Mouse (Mus musculus) ES-Bruce4 (cell line): ENCODE measurements at regions not wholly inside any gene's neighbourhood (a gene's known extent, or its start where the extent isn't known, plus 50 kb on each side); places are given as distances from the start of the nearest gene placed in this dataset.
A peak's percentile ranks its signal among the peaks of the same experiment; 100 is the strongest.

ENCODE experiments used
- H3K27ac ChIP-seq: 2 replicates; pipeline ENCODE4 v1.5.1; 2012; ENCODE audit warnings: low read length, inconsistent platforms; ENCODE audit not compliant: insufficient read depth
- H3K27me3 ChIP-seq: 2 replicates; pipeline ENCODE4 v1.6.1; 2012; ENCODE audit warnings: mild to moderate bottlenecking, low read length, inconsistent platforms; ENCODE audit not compliant: control insufficient read depth, poor library complexity, insufficient read depth, severe bottlenecking
- H3K36me3 ChIP-seq: 2 replicates; pipeline ENCODE4 v1.6.1; 2012; ENCODE audit warnings: inconsistent platforms, mild to moderate bottlenecking, low read length, moderate library complexity; ENCODE audit not compliant: control insufficient read depth, poor library complexity, insufficient read depth, severe bottlenecking
- H3K4me1 ChIP-seq: one replicate; pipeline ENCODE4 v1.8.1; 2011; ENCODE audit warnings: low read length; ENCODE audit not compliant: control insufficient read depth, insufficient read depth
- H3K4me3 ChIP-seq: 2 replicates; pipeline ENCODE4 v1.5.1; 2011; ENCODE audit warnings: low read depth, mild to moderate bottlenecking, low read length
- H3K9ac ChIP-seq: 2 replicates; pipeline ENCODE4 v1.6.1; 2012; ENCODE audit warnings: low read depth, mild to moderate bottlenecking, inconsistent platforms; ENCODE audit not compliant: poor library complexity, severe bottlenecking
- H3K9me3 ChIP-seq: replicated peaks from 2 replicates; pipeline ENCODE4 v1.6.1; 2012; ENCODE audit warnings: mild to moderate bottlenecking, low read length, inconsistent platforms; ENCODE audit not compliant: control insufficient read depth, poor library complexity, insufficient read depth, severe bottlenecking
- CTCF ChIP-seq: IDR thresholded peaks from one replicate; pipeline ENCODE4 v1.8.1; 2011; ENCODE audit warnings: low read depth, low read length
- EP300 ChIP-seq: IDR thresholded peaks from 2 replicates; pipeline ENCODE4 v1.6.1; 2011; ENCODE audit warnings: low read depth, low read length; ENCODE audit not compliant: insufficient read depth
- POLR2A ChIP-seq: IDR thresholded peaks from one replicate; pipeline ENCODE4 v1.8.1; 2011; ENCODE audit warnings: low read length; ENCODE audit not compliant: insufficient read depth

DNA sequence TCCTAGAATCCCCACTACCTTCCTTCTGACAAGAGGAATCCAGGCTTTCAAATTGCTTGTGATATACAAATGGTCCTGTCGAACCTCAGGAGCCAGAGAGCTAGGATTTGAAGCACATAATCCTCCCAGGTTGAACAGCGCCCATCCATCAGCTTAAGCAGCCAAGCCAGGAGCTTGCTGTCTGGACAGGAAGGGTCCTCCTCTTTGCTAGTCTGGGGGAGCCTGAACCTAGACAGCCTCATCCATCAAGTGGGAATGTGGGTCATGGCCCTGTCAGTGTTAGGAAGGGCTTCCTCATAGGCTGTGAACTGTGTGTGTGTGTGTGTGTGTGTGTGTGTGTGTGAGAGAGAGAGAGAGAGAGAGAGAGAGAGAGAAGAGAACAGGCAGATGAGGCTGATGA is 345.8 kb downstream of the Tcerg1l start:
- Histone ChIP-seq H3K36me3 (no peaks in the 10 kb centered on the region), H3K4me3 (no peak overlapping the region), H3K9ac (no peak overlapping the region), H3K9me3 (no peaks in the 10 kb centered on the region), H3K27ac (no peak overlapping the region), H3K27me3 (no peaks in the 10 kb centered on the region), H3K4me1 (no peaks in the 10 kb centered on the region)
- no peak for TF ChIP-seq CTCF
- no peak for TF ChIP-seq POLR2A
- TF ChIP-seq EP300, result no peak

DNA sequence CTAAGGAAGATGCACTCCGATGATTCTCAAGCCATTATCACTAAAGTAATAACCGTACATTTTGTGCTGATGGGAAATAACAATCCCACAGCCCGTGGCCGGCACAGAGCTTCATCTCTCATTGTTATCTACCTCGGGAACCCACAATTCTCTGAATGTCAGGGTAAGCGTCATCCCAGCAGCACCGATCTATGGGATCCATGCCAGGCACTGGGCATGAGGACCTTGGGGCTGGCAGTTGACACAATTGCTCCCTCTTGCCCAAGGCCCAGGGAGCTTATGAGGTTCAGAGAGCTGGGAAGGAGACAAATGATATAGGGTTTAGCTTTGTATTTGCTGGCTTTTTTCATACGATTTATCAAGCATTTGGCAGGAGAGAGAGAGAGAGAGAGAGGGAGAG is 342.8 kb downstream of the Tcerg1l start:
- TF ChIP-seq POLR2A, result no peak
- TF ChIP-seq EP300, result no peak
- TF ChIP-seq CTCF, result no peak
- no peak overlapping the region for H3K9ac ChIP-seq
- no peaks in the 10 kb centered on the region for H3K27me3 ChIP-seq
- H3K36me3 ChIP-seq, result no peaks in the 10 kb centered on the region
- no peak overlapping the region for H3K27ac ChIP-seq
- H3K9me3 ChIP-seq, result no peaks in the 10 kb centered on the region
- H3K4me1 ChIP-seq, result no peaks in the 10 kb centered on the region
- H3K4me3 ChIP-seq, result no peak overlapping the region

DNA sequence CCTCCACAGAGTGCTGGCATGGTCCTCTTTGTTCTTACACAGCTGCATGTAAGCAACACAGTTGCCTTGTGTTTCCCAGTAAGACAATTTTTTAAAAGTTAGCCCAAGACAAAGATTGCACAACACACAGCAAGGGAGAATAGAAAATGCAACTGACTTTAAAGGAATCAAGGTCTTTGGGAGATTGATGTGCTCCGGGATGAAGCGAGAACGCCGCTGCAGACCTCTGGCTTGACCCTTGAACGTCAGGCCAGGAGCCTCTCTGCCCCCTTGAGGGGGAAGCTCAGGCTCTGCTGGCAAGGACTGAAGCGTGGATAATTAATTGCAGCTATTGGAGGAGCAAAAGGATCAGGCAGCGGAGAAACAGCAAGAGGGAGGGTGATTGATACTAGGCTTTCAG is 336.4 kb downstream of the Tcerg1l start:
- no peaks in the 10 kb centered on the region for H3K4me1 ChIP-seq
- no peak overlapping the region for H3K27ac ChIP-seq
- no peak overlapping the region for H3K9ac ChIP-seq
- no peaks in the 10 kb centered on the region for H3K9me3 ChIP-seq
- H3K27me3 ChIP-seq, result peaks cover 2% of the 10 kb centered on the region; the same call in 1 of the 2 replicates
- H3K4me3 ChIP-seq, result no peak overlapping the region
- no peaks in the 10 kb centered on the region for H3K36me3 ChIP-seq
- TF ChIP-seq CTCF, result no peak
- TF ChIP-seq EP300, result no peak
- TF ChIP-seq POLR2A, result no peak

DNA sequence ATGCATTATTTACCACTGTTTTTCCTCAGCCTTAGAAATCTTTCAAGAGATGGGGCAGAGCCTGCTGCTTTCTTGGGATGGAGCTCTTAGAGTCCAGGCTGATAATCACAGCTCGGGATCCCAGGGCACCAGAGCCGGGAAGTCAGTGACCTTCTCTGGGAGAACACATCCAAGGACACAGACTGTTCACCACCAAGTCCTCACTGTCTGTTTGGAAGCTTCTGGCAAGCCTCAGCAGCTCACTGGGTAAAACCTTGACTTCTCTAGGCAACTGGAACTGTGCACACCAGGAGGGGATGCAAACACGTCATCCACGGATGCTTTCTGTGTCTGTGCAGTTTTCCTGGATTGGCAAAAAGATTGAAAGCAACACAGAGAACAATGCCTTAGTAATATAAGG is 330.6 kb downstream of the Tcerg1l start:
- H3K36me3 ChIP-seq, result no peaks in the 10 kb centered on the region
- TF ChIP-seq POLR2A, result no peak
- TF ChIP-seq EP300, result no peak
- no peak for TF ChIP-seq CTCF
- no peaks in the 10 kb centered on the region for H3K4me1 ChIP-seq
- H3K9me3 ChIP-seq, result no peaks in the 10 kb centered on the region
- H3K9ac ChIP-seq, result no peak overlapping the region
- H3K4me3 ChIP-seq, result no peak overlapping the region
- H3K27ac ChIP-seq, result no peak overlapping the region
- no peaks in the 10 kb centered on the region for H3K27me3 ChIP-seq

DNA sequence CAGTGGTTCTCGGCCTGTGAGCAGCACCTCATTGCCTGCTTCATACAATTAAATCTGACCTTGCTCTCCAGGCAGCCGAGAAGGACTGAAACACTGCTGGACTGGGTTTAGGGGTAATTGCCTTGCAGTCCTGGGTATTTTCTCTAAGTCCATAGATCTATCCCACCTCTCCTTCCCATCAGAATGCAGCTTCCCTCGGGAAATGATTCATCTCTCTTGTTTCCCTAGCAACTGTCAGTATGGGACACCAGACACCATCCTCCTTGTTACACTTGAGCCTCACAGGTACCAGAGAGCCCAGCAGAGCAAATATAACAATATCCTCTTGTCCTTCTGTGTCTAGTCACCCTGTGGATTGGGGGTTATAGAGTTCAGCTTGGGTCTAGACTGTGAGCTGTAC is 322.3 kb downstream of the Tcerg1l start:
- Histone ChIP-seq H3K4me1 (no peaks in the 10 kb centered on the region), H3K27ac (no peak overlapping the region)
- TF ChIP-seq CTCF, result no peak
- no peak for TF ChIP-seq POLR2A
- TF ChIP-seq EP300, result no peak

DNA sequence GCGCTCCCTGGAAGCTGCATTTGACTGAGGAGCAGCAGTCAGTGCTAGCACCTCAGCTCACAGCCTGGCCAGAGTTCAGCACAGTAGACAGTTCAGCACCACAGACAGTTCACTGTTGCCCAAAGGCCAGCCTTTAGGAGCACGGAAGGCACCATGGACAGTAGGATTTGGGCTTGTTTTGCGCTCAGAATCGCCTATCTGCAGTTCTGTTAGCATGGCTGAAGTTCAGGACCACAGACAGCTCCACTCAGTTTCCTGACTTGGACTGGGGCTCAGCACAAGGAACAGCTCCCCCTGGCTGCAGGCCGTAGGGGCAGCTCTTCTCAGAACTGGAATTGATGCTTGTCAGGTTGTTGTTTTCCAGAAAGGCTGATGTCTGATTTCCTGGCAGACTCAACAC is 313.6 kb downstream of the Tcerg1l start:
- TF ChIP-seq POLR2A (no peak), CTCF (peak; percentile 96)
- Histone ChIP-seq H3K27me3 (no peaks in the 10 kb centered on the region), H3K27ac (no peak overlapping the region), H3K4me3 (no peak overlapping the region), H3K9ac (no peak overlapping the region), H3K4me1 (no peaks in the 10 kb centered on the region), H3K9me3 (no peaks in the 10 kb centered on the region), H3K36me3 (no peaks in the 10 kb centered on the region)

More for the DNA sequence above, 322.3 kb downstream of the Tcerg1l start:
- H3K36me3 ChIP-seq, result no peaks in the 10 kb centered on the region
- no peak overlapping the region for H3K4me3 ChIP-seq
- no peaks in the 10 kb centered on the region for H3K27me3 ChIP-seq
- H3K9ac ChIP-seq, result no peak overlapping the region
- no peaks in the 10 kb centered on the region for H3K9me3 ChIP-seq
